Mouse (Mus musculus): ENCODE results near the gene Nkx1-2. TPM values are rescaled to one million over a fixed set of nuclear protein-coding genes. Genes with fewer than 3 reads are reported as not detected.

Gene Nkx1-2
- total RNA-seq, 1 experiment from 2014 or later, result not detected

GRCm38 (mm10) chr7:132575623-132576022 is 23.8 kb downstream of the Nkx1-2 start:
- peak; percentile 87 for ATAC-seq (replicated peaks; ENCODE audit: insufficient number of reproducible peaks, low FRiP score, low TSS enrichment, poor library complexity, severe bottlenecking)

GRCm38 (mm10) chr7:132574646-132575045 is 24.8 kb downstream of the Nkx1-2 start:
- no peak for ATAC-seq (replicated peaks; ENCODE audit: insufficient number of reproducible peaks, low FRiP score, low TSS enrichment, poor library complexity, severe bottlenecking)

GRCm38 (mm10) chr7:132573205-132573604 is 26.2 kb downstream of the Nkx1-2 start:
- ATAC-seq (replicated peaks; ENCODE audit: insufficient number of reproducible peaks, low FRiP score, low TSS enrichment, poor library complexity, severe bottlenecking), result no peak

- no peak for ATAC-seq (replicated peaks; ENCODE audit: insufficient number of reproducible peaks, low FRiP score, low TSS enrichment, poor library complexity, severe bottlenecking)
These were observed 26.7 kb downstream of the Nkx1-2 start for GRCm38 (mm10) chr7:132572738-132573137.

- no peak for ATAC-seq (replicated peaks; ENCODE audit: insufficient number of reproducible peaks, low FRiP score, low TSS enrichment, poor library complexity, severe bottlenecking)
These were observed 28.0 kb downstream of the Nkx1-2 start for GRCm38 (mm10) chr7:132571481-132571880.

- no peak; the same call in 1 of the 2 replicates for ATAC-seq (replicated peaks; ENCODE audit: insufficient number of reproducible peaks, low FRiP score, low TSS enrichment, poor library complexity, severe bottlenecking)
These were observed 29.4 kb downstream of the Nkx1-2 start for GRCm38 (mm10) chr7:132570071-132570470.

- peak; percentile 72 for ATAC-seq (replicated peaks; ENCODE audit: insufficient number of reproducible peaks, low FRiP score, low TSS enrichment, poor library complexity, severe bottlenecking)
These were observed 30.6 kb downstream of the Nkx1-2 start for GRCm38 (mm10) chr7:132568817-132569216.

GRCm38 (mm10) chr7:132565831-132566230 is 33.6 kb downstream of the Nkx1-2 start:
- no peak for ATAC-seq (replicated peaks; ENCODE audit: insufficient number of reproducible peaks, low FRiP score, low TSS enrichment, poor library complexity, severe bottlenecking)

GRCm38 (mm10) chr7:132559138-132559766 is 40.2 kb downstream of the Nkx1-2 start:
- ATAC-seq (replicated peaks; ENCODE audit: insufficient number of reproducible peaks, low FRiP score, low TSS enrichment, poor library complexity, severe bottlenecking), result no peak

GRCm38 (mm10) chr7:132558141-132558736 is 41.2 kb downstream of the Nkx1-2 start:
- no peak for ATAC-seq (replicated peaks; ENCODE audit: insufficient number of reproducible peaks, low FRiP score, low TSS enrichment, poor library complexity, severe bottlenecking)

- ATAC-seq (replicated peaks; ENCODE audit: insufficient number of reproducible peaks, low FRiP score, low TSS enrichment, poor library complexity, severe bottlenecking), result no peak
These were observed 42.9 kb downstream of the Nkx1-2 start for GRCm38 (mm10) chr7:132556575-132556974.

- no peak for ATAC-seq (replicated peaks; ENCODE audit: insufficient number of reproducible peaks, low FRiP score, low TSS enrichment, poor library complexity, severe bottlenecking)
These were observed 43.5 kb downstream of the Nkx1-2 start for GRCm38 (mm10) chr7:132555911-132556310.

GRCm38 (mm10) chr7:132554091-132554490 is 45.3 kb downstream of the Nkx1-2 start:
- no peak for ATAC-seq (replicated peaks; ENCODE audit: insufficient number of reproducible peaks, low FRiP score, low TSS enrichment, poor library complexity, severe bottlenecking)

- ATAC-seq (replicated peaks; ENCODE audit: insufficient number of reproducible peaks, low FRiP score, low TSS enrichment, poor library complexity, severe bottlenecking), result peak; percentile 94
These were observed 47.9 kb downstream of the Nkx1-2 start for GRCm38 (mm10) chr7:132551351-132552126.

- ATAC-seq (replicated peaks; ENCODE audit: insufficient number of reproducible peaks, low FRiP score, low TSS enrichment, poor library complexity, severe bottlenecking), result no peak
These were observed 52.3 kb downstream of the Nkx1-2 start for GRCm38 (mm10) chr7:132547126-132547525.

Other genes starting within 250 kb of the Nkx1-2 start
- gene Oat, start 23.2 kb downstream of the Nkx1-2 start, total RNA-seq (2017), result 52.7 to 89.6 TPM (median 86.8 TPM) in 3 replicates
- 2.8 to 6.0 TPM (median 4.2 TPM) in 3 replicates for gene Lhpp, start 11.0 kb upstream of the Nkx1-2 start, total RNA-seq (2017)
- 15.8 to 51.1 TPM (median 20.4 TPM) in 3 replicates for gene Fam53b, start 214.2 kb upstream of the Nkx1-2 start, total RNA-seq (2017)

All from monocyte, adult 5-6 weeks (primary cell).